Mouse (Mus musculus): ENCODE results near the gene Lrg1.

Lrg1 gene

DNA sequence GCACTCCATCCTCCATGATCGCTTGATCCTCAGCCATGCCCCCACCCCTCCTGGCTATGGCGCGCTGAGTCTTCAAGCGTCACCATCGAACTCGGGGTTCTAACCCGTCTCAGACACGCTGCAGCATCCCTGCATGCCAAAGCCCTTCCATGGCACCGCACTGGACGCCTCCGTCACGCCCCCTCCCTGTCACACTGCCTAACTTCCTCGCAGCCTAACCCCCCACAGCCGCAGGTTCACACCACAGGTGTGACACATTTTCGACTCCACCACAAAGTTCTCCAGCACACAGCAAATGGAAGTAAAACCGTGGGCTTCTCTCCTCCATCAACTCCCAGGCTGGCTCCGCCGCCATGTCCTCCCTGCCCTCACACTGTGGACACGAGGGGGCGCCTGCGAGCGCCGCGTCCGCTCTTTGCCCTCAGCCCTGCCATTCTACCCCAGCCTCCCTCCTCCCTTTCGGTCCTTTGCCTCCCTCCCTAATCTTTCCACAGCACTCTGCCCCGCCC is 12.7 kb upstream of the Lrg1 start:
- DNase-seq (ENCODE audit: low spot score) = no peak

DNA sequence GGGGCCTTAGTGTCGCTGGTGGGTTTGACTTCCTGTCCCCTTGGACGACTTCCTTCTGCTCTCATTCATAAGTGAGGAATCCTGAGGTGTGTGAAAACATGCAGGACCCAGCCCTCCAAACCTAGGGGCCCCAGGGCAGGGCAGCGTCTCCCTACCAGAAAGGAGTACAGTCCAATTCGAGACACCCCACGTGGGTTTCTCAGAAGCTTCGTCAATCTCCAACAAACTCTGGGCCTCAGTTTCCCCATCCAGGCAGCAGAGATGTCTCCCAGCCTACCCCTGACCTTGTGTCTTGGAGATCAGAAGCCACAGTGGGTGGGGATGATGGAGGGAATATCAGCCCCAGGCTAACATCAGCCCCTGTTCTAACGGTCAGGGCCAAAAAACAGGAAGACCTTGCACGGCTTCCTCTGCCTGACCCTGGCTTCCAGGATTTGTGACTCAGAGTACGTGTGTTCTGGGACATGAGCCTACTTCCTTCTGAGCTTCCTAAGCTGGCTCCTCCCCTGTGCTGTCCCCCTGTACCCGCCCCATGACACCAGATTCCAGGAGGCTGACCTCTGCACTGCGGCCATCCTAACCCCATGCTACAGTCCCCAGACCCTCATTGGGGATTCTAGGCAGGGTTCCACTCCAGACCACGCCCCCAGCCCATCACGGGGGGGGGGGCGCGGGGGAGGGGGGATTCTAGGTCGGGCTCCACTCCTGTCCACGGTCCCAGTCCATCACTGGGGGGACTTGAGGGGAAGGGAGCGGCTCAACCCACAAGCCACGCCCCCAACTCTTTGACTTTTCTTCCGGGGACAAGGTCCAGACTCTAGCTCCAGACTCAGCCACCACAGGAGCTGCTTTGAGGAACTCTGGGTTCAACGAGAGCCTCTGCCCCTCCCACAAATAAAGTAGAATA is 11.9 kb upstream of the Lrg1 start:
- DNase-seq (ENCODE audit: low spot score) = no peak

DNA sequence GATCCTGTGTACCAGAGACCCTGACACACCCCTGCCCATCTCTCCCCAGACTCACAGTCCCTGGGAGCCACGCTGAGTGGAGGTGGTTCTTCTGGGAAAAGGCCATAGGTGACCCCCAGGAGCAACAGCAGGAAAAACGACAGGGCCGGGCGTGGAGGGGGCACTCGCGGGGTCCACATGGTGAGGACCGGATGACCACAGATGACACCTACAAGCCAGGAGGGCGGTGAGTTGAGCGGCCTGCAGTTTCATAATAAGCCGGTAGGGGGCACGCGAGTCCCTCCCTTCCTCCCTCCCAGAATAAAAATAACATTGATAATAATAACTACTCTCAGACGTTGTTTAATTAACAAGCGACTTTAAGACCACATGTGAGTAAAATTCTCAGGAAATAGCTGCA is 10.9 kb upstream of the Lrg1 start:
- DNase-seq (ENCODE audit: low spot score) = no peak

DNA sequence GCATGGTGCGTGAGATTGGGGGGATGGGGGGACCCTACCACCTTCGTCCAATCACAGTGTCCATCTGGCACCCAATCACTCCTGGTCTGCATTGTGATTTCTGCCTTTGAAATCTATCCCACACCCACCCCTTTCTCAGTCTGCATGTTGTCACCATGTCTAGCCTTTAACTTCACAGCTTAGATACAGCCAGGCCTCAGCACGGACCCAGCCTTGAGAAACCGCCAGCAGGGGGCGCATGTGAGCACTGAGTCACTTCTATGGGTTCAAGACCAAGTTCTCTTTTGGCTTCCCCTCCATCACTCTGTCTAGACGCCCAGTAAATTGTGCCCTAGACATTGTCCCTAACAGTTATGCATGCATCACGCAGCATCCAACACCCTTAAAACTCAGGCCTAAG is 10.0 kb upstream of the Lrg1 start:
- DNase-seq (ENCODE audit: low spot score) = no peak

DNA sequence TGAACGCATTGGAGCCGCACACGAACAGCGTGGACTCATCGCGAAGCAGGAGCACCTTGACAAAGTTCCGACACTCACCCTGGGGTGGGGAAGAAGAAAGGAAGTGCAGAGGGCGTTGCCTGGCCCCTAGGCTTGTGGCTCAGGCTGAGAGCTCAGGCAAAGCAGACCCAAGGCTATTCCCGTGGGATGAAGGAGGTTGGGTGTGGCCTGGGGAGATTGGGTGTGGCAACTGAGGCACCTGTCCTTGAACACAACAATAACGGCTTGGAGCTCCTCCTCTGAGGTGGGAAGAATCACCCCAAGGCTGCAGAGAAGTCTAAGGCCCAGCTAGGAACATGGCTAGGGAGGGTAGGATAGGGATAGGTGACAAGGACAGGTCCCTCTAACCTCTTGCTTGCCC is 9.3 kb upstream of the Lrg1 start:
- DNase-seq (ENCODE audit: low spot score) = no peak

DNA sequence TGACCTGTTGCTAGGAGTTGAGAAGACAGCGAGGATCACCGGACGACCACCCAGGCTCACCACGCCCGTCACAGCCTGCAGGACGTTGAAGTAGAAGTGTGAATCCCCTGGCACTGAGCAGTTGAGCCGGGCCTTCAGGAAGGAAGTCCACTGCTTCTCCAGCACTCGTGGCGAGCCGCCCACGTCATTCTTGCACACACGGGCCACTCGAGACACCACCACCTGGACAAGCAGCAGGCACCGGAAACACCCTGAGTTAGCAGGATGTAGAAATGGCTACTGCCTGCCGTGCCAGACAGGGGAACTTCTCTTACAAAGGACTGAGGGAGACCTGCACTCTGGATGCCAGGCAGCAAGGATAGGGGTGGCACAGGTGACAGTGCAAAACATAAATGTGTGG is 6.4 kb upstream of the Lrg1 start:
- no peak for DNase-seq (ENCODE audit: low spot score)

DNA sequence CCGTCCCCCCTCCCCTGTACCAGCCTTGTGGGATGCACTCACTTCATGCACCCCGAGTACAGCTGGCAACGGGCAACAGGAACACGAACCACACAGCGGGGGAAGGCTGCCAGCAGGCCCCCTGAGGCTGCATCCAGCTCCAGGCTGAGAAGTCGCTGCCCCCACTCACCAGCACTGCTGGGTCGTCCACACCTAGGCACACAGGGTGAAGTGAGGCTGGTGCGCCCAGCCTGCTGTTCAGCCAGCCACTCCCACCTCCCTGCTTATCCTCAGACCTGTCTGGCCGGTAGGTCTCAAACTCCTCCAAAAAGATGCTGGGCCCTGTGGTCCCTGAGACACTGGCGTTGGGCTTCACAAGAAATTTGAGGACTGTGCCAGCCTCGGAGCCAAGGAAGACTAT is 4.4 kb upstream of the Lrg1 start:
- no peak for DNase-seq (ENCODE audit: low spot score)

DNA sequence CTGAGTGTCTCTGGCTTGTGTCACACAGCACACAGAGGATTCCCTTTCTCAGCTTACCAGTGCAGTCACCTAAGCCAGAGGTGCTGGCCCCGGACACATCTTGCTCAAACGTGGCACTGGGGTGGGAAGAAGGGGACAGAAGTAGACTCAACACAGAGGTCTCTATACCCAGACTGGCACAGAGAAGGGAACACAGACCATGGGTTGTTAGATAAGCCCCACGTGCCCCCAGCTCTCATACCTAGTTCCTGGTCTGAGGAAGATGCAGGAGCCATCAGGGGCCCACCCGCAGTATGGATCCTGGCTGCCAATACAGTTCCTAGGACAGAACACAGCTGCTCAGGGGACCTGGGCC is 3.5 kb upstream of the Lrg1 start:
- no peak for DNase-seq (ENCODE audit: low spot score)

DNA sequence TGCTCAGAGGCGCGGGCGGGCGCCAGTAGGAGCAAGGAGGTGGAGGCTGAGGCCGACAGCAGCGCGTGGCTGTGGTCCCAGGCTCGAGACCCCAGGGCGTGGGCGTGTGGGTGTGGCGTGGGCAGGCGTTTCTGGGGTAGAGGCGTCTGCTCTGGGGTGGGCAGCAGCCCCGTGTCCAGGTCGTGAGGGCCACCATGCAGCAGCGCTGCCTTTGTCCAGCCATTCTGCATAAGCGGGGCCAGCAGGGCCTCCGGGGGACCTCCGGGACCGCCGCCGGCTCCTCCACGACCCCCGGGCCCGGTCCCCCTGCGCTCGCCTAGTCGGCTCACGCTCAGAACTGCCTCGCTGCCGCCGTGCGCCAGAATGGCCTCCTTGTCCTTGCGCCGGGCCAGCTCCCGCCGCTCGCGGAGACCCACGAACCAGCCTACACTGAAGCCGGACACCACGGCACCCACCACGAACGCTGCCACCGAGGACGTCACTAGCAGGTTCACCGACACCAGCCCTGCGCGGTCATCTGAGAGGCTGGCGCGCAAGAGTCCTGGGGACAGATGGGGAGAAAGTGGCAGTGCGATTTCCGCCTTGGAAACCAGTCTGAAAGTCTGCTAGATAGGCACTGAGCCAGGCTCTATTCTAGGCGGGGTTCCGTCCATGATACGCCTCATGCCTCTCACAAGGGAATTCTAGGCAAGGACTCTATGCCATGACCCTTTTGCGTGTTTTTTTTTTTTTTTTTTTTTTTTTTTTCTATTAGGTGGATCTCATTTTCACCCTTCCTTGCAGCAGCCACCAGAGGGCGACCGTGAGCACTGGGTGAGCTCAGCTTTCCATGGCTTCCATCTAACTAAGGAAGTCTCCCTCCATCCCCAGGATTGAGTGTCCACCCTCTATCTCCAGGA is 2.8 kb upstream of the Lrg1 start:
- no peak for DNase-seq (ENCODE audit: low spot score)

DNA sequence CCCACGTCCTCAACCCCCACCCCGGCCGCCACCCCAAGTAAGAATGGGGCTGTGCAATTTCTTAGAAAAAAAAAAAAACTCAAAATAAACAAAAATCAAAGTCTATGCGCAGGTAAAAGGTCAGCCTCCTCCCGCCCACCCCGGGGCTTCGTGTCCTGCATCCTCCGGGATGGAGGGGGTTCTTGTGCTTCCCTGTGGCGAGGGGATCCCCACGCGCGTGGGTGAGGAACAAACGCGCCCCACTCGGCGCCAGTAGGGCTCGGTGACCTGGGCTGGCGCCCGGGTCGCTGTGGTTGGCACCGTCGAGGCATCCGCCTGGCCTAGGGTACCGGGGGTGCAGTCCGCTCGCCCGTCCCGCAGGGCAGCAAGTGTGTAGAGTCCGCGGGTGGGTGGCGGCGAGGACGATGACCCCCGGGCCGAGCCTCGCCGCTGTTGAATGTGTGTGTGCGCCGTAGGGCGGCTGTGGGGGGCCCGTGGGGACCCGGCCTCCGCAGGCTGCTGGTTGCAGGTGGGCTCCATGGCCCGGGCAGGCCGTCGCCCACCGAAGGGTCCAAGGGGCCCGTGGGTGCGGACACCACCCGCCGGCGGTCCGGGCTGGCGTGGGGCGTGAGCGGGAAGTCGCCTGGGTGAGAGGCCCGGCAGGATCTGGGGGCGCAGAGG is 2.0 kb upstream of the Lrg1 start:
- no peak for DNase-seq (ENCODE audit: low spot score)

DNA sequence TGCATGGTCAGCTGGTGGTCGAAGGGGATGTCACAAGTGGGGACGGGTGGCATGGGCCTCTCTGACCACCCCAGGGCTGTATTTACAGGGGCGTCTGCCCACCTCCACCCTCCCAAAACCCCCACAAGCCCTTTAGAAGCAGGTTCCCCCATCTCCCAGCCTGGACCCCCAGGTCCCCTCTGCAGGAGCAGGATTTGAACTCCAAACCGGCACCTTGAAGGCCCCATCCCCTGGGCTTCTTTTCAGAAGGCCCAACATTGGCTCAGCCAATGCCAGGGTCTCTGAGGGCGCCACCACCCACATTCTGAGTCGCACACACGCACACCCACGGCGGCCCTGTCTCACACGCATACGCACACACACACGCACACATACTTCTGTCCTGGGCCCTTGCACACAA is 1.4 kb upstream of the Lrg1 start:
- DNase-seq (ENCODE audit: low spot score) = no peak

DNA sequence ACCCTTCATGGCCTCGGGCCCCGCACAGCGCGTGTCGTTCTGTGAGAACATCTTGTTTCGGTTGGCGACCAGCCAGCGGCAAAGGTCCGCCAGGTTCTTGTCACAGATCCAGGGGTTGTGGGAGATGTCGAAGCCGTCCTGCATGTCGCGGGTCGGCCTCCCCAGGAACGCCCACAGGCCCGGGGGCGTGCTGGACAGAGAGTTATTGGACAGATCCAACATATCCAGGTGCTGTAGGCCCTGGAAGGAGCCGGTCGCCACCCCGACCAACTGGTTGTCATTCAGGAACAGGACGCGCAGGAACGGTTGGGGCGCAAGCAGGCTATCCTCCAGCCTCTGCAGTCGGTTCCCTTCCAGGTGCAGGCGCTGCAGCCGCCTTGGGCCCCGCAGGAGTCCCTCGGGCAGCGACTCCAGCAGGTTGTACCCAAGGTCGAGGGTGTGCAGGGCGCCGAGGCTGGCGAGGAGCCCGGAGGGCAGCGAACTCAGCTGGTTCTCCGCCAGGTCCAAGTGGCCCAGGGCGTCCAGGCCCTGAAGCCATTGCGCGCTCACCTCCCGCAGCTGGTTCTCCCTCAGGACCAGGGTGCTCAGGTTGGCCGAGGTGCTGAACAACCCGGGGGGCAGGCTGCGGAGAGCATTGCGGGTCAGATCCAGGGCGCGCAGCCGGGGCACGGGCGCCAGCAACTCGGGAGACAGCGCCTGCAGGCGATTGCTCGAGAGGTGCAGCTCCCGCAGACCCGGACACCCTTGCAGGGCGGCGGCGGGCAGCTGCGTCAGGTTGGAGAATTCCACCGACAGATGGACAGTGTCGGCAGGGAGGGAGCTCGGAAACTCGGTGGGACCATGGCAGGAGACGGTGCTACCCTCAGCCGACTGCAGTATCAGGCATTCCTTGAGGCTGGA is 1.6 kb downstream of the Lrg1 start:
- DNase-seq (ENCODE audit: low spot score) = no peak

DNA sequence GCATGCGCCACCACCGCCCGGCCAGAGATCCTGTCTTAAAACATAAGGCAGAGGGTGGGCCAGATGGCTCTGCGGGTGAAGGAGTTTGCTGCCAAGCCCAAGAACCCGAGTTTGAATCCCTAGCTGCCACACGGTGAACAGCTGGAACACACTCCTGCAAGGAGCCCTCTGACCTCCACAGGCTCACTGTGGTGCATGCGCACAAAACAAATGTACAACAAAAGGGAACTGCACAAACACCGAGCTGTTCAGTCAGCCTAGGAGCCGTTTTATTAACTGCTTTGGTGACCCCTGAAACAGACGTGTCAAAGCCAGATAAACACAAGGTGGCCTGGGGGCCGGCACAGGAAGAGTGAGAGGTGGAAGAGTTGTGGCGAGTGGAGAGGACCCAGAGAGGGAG is 2.4 kb downstream of the Lrg1 start:
- no peak for DNase-seq (ENCODE audit: low spot score)

DNA sequence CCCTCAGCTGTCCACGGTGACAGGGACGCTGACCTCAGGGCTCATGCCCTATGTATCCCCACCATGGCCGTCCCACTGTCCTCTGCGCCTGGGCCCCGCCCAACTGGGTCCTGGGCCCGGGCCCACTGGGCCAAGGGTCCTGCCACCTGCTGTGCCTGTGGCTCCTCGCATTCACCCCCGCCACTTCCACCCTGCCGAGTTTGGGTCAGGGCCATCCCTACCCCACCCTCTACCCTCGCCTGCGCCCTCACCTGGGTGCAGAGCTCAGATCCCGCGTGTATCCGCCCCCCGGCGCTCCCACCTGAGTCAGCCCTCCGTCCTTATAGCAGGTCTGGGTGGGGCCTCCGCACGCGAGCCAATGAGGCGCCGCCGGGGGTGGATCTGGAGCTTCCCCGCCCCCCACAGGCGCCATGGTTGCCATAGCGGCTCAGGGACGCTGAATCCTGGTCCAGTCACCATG is 4.5 kb downstream of the Lrg1 start, which contains the start of gene Plin5:
TSS of gene Plin5 (minus strand) at position 346 of the 460 bp plus-strand sequence.
- DNase-seq (ENCODE audit: low spot score) = no peak

DNA sequence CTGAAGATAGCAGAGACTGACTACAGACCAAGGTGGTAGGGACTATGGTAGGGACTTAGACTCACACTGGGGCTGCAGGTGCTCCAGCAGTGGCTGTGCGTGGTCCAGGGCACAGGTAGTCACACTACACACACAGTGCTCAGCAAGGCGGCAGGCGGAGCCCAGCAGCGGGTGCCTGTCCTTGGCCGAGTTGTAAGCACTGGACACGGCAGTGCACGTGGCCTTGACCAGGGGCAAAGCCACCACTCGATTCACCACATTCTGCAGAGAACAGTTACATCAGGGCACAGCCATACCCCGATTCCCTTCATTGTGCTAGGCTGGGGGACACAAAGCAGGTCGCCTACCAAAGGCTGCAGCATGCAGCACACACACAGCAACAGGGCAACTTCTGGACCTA is 5.6 kb downstream of the Lrg1 start:
- no peak for DNase-seq (ENCODE audit: low spot score)

DNA sequence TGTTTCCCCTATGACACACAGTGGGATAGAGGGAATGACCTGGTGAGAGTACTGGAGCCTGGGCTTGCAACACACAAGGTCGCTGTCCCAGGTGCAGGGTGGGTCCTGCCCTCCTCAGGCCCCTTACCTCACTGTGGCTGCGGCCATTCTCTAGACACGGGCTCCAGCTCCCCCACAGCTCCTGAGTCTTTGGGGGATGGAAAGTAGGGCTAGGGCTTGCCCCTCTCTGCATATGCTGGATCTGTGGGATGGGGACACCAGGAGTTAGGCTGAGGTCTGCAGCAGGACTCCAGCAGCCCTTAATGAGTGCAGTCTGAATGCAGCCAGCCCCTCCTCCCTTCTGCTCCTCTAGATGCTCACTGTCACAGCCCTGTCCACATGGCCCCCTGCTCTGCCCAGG is 9.1 kb downstream of the Lrg1 start:
- no peak for DNase-seq (ENCODE audit: low spot score)

DNA sequence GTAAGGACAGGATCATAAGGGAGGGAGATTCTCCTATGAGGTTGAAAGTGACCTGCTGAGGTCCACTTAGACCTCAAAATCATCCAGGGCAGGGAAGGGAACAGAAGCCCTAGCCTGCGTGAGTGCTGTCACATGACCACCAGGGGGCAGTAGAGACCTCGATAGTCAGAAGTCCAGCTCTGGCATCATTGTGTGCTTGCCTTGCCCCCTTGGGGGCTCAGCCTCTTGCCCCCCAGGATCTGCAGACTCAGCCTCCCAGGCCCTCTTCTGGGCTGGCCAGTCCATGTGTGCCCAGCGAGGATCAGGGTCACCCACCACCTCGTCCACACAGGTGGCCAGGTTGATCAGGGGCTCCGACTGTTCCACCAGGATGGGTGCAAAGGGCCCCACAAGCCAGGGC is 9.9 kb downstream of the Lrg1 start:
- DNase-seq (ENCODE audit: low spot score) = no peak

DNA sequence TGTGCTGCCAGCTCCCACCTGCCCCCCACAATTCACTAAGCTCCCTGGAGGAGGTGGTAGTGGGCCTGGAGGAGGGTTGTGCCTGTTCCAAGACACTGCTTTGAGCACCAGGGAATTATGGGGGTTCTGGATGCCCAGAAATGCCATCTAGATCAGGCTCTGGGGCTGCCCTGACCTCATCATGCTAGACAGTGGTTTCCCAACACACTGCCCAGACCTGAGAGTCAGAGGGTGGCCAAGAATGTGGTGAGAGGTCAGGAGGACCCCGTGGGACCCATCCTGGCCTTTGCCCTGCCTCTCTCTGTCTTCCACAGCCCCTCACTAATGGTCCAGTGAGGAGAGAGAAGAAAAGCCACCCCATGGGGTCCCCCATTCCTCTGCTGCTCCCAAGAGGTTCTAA is 10.8 kb downstream of the Lrg1 start:
- DNase-seq (ENCODE audit: low spot score) = no peak

DNA sequence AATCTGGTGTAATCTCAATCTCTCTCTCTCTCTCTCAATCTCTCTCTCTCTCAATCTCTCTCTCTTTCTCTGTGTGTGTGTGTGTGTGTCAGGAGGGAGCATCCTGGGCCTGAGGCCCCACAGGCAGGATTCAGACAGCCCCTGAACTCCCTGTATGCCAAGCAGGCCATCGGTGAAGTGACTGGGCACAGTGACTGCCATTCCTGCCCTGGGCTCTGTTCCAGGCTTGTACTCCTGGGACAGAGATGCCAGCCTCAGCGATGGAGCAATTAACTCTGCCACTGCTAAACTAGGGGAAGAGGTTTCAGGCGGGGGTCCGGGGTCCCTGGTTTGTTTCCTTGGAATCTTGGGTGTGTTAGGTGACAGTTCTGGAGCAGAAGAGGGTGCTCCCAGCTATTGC is 11.2 kb downstream of the Lrg1 start:
- DNase-seq (ENCODE audit: low spot score) = no peak

DNA sequence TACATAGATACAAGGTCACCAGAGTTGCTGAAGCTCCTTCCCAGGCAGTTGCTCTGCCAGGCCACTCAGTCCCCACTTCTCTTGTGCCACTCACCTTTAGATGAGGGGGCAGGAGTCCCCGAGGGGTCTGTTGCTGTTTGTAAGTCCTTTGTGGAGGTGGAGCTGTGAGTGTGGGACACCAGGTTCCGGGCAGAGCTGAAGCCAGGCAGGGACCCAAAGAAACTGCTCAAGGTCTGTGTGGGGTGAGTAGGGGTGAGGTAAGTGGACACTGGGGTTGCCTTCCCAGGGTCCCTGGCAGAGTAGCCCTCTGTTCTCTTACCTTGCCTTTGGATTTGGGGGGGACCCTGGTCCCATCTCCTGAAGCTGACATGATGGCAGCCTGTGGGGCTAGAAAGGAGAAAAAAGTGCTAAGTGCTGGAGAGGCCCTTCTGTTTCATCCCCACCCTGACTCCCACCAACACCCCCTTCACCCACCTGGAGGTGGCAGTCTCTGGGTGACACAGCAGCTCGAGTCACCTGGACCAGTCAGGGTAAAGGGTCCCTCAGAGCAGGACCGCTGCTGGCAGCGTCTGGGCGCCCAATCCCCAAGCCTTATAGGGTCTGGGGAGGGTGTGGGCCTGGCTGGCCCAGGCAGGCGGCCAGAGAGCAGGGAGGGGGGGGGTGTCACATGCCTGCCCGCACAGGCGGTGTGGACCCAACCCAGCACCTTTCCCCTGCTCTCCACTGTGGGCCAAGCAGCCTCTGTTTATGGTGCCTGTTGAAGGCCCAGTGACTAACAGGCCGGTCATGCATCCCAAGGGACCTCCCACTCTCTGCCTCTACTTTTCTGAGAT is 12.4 kb downstream of the Lrg1 start, which contains the start of gene Plin4:
TSS of gene Plin4 (minus strand) at position 585 of the 833 bp plus-strand sequence.
- no peak for DNase-seq (ENCODE audit: low spot score)

All from urinary bladder, postnatal 10 days (tissue).